Mouse (Mus musculus) ES-E14 (cell line): ENCODE measurements at regions not wholly inside any gene's neighbourhood (a gene's known extent, or its start where the extent isn't known, plus 50 kb on each side); places are given as distances from the start of the nearest gene placed in this dataset.

Experiments
- CHD2 ChIP-seq: IDR thresholded peaks from 2 replicates; pipeline ENCODE4 v1.6.1; 2014; ENCODE audit warnings: mild to moderate bottlenecking, low read depth, low read length, inconsistent platforms
- MAFK ChIP-seq: IDR thresholded peaks from 2 replicates; pipeline ENCODE4 v1.6.1; 2014; ENCODE audit warnings: mild to moderate bottlenecking, low read depth, low read length, inconsistent platforms; ENCODE audit not compliant: insufficient read depth

GRCm38 (mm10) chr15:6209301-6209700 is 90.3 kb upstream of the Dab2 start:
- no peak for TF ChIP-seq CHD2
- no peak for TF ChIP-seq MAFK
